Mouse (Mus musculus) bone marrow macrophage, adult 2 months (primary cell): ENCODE measurements around the gene Rsph10b.

ENCODE experiments used
- CTCF ChIP-seq: IDR thresholded peaks from 2 replicates; pipeline ENCODE4 v1.5.1; 2012; ENCODE audit warnings: low read depth, mild to moderate bottlenecking, low read length, moderate library complexity
- POLR2A ChIP-seq: IDR thresholded peaks from 2 replicates; pipeline ENCODE4 v1.6.1; 2012; ENCODE audit warnings: mild to moderate bottlenecking, low read depth, low read length, borderline replicate concordance

DNA sequence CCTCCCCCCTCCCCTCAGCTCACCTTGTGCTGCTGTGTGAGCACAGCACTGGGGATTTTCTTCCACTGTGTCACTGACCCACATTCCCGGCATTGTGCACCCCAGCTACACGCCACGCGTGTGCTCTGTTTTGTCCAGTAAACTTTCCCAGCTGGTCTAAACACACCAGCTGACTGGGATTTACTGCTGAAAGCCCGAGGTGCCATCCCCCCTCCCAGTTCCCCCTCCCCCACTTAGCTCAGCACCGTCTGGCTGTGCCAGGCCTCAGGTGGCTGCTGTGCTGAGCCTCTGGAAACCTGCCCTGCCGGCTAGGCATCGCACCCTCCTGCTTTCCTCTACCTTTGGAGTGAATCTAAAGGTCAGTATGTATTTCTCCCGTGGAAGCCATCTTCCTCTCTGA lies 48.0 kb downstream of the Rsph10b start:
- TF ChIP-seq POLR2A = no peak
- TF ChIP-seq CTCF = no peak
